Mouse (Mus musculus): ENCODE results near the gene Gm5431.

DNA sequence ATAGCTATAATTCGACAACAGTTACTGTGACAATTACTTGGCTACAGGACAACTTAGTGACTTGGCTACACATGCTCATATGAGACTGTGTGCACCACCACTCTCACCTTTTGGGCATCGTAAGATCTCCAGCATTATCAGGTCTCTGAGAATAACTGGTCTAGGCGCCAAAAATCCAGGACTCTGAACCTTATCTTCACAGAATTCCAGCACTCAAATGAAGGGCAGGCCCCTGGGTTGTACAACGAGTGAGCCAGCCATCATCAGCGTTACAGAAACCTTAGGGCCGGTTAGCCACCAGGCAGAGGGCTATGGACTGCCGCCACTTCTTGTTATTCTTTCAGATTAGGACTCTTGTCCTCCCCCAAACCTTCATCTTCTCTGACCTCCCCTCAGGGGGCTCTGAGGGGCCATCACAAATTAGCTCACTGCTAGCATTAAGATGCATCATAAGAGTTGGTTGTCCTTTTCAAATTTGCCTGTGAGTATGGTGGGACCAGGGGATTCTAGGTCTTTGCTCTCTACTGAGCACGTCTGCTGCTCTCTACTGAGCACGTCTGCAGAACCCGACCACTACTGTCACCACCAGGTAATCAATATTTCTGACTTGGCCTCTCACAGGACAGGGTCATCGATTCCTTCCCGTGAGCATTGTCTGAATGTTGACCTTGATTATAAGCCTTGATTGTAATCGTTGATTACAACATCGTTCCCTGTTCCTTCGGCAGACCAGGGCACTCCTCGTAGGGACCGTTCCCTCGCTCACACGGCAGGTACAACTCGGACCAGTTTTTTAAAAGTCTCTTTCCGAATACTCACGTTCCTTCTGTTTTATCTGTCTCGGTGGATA lies 49.2 kb downstream of the Gm5431 start:
- TF ChIP-seq POLR2A (IDR thresholded peaks at IDR 0.05; ENCODE audit: insufficient read depth, low read length) (no peak), CTCF (IDR thresholded peaks at IDR 0.05; ENCODE audit: low read depth, low read length) (no peak)

Data from ES-Bruce4 (cell line).